ENCODE assay signal across 29 mouse cellular contexts in the genomic region with DNA sequence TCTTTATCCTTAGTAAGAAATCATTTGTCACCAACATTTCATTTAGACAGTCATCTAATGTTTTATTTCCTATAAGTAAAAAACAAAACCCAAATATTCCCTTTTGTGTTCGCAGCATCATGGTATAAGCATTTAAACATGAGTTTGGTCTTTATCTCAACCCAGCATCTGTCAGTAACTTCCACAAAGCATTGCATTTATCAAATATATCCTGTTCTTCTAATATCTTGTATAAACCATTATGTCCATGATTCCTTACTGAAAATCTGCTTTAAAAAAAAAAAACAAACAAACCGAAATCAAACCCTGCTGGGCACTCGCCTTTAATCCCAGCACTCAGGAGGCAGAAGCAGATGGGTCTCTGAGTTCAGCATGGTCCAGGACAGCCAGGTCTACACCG. TPM values are rescaled to one million over a fixed set of nuclear protein-coding genes. Genes with fewer than 3 reads are reported as not detected.
"Had no signal": no experiment of that assay in that cellular context is flagged by ENCODE, and none has a peak within 500 bp of the region (broad histone marks: within the 10 kb centered on the region; RNA-seq: fewer than 3 reads in every experiment).

No protein-coding gene starts in this region.

- H3K27me3 ChIP-seq: embryonic facial prominence, embryonic 12.5 days; embryonic facial prominence, embryonic 13.5 days; embryonic facial prominence, embryonic 15.5 days; forebrain, embryonic 12.5 days; forebrain, embryonic 13.5 days; forebrain, embryonic 15.5 days had no signal

- ATAC-seq: forebrain, embryonic 13.5 days; forebrain, embryonic 14.5 days; forebrain, embryonic 15.5 days; forebrain, embryonic 16.5 days; forebrain, postnatal 0 days had no signal

- DNase-seq: cerebellum, adult 9-11 months; cerebellum, postnatal 10 days; cerebellum, postnatal 25 days; cerebellum, postnatal 36 days; embryo, embryonic 11 days; forebrain, postnatal 0 days; gastrocnemius, adult 2 months; gastrocnemius, postnatal 10 days; gastrocnemius, postnatal 14 days; gastrocnemius, postnatal 25 days; gastrocnemius, postnatal 36 days; heart, adult 11 months; heart, adult 18-20 months; heart, adult 2 months had no signal

- H3K4me3 ChIP-seq: embryonic facial prominence, embryonic 10.5 days; embryonic facial prominence, embryonic 12.5 days; embryonic facial prominence, embryonic 13.5 days; embryonic facial prominence, embryonic 15.5 days; erythroblast, embryonic 14.5 days; forebrain, embryonic 10.5 days; forebrain, embryonic 12.5 days; forebrain, embryonic 13.5 days; forebrain, embryonic 15.5 days; gastrocnemius, adult 2 months; heart, adult 2 months; heart, embryonic 10.5 days had no signal

- H3K9ac ChIP-seq: embryonic facial prominence, embryonic 12.5 days; embryonic facial prominence, embryonic 13.5 days; embryonic facial prominence, embryonic 15.5 days; forebrain, embryonic 12.5 days; forebrain, embryonic 13.5 days; forebrain, embryonic 15.5 days; forebrain, postnatal 0 days had no signal

- H3K4me2 ChIP-seq: embryonic facial prominence, embryonic 12.5 days; embryonic facial prominence, embryonic 13.5 days; embryonic facial prominence, embryonic 15.5 days; forebrain, embryonic 12.5 days; forebrain, embryonic 13.5 days; forebrain, embryonic 15.5 days; heart, embryonic 11.5 days had no signal

- H3K36me3 ChIP-seq: embryonic facial prominence, embryonic 12.5 days; forebrain, embryonic 15.5 days had no signal

- H3K27ac ChIP-seq: embryonic facial prominence, embryonic 10.5 days; embryonic facial prominence, embryonic 12.5 days; embryonic facial prominence, embryonic 13.5 days; embryonic facial prominence, embryonic 15.5 days; forebrain, embryonic 10.5 days; forebrain, embryonic 12.5 days; forebrain, embryonic 13.5 days; forebrain, embryonic 15.5 days; gastrocnemius, adult 2 months; heart, adult 2 months; heart, embryonic 10.5 days had no signal

- H3K9me3 ChIP-seq: embryonic facial prominence, embryonic 10.5 days; embryonic facial prominence, embryonic 12.5 days; embryonic facial prominence, embryonic 13.5 days; embryonic facial prominence, embryonic 15.5 days; forebrain, embryonic 10.5 days; forebrain, embryonic 12.5 days; forebrain, embryonic 13.5 days; forebrain, embryonic 15.5 days; heart, embryonic 10.5 days had no signal

RNA-seq across cellular contexts. Expression of gene Ankrd34a, which starts 10.2 kb away (rescaled TPM):
- total RNA-seq: common myeloid progenitor, adult 5-6 weeks; granulocyte monocyte progenitor cell, adult 5-6 weeks had no signal
- polyA plus RNA-seq: erythroblast, embryonic 14.5 days had no signal
